Mouse (Mus musculus) Patski (cell line): ENCODE results near the gene Ghr. TPM values are rescaled to one million over a fixed set of nuclear protein-coding genes. Genes with fewer than 3 reads are reported as not detected.

ENCODE experiments used
- ATAC-seq: fragments of 100-300 bp; one replicate; pipeline ENCODE4 v1.8.0; 2021
- CTCF ChIA-PET: fragments of 350-600 bp; sonication (Branson Sonifier 250); formaldehyde crosslinking; loops from one replicate; lab custom pipeline; 2022; ENCODE audit warnings: inconsistent platforms; lab: Charles Lee
- POLR2A ChIA-PET: fragments of 350-600 bp; sonication (Branson Sonifier 250); formaldehyde crosslinking; loops from one replicate; lab custom pipeline; 2022; ENCODE audit warnings: antibody characterized with exemption, inconsistent platforms; lab: Charles Lee
- DNase-seq: peaks from one replicate; pipeline ENCODE4 v3.0.0-alpha.2; 2011; ENCODE audit warnings: low read depth, low spot score
- H3K27me3 ChIP-seq: fragments of 371-371 bp; one replicate; pipeline ENCODE4 v1.5.1; 2021
- CTCF ChIP-seq: fragments of 100-300 bp; IDR thresholded peaks from one replicate; pipeline ENCODE4 v1.5.1; 2021
- in situ Hi-C: fragments of 300-500 bp; cut with MboI; formaldehyde crosslinking; loops from 3 replicates; pipeline ENCODE4 v1.11.1; 2018; ENCODE audit warnings: low pct_unique_long_range_greater_than_20kb, mixed read lengths
- polyA plus RNA-seq: library from polyadenylated mRNA; unstranded; gene quantifications from one replicate; pipeline ENCODE4 v1.2.3, GENCODE M21; 2021

Gene Ghr
- polyA plus RNA-seq, 1 experiment from 2014 or later: 46.8 TPM

DNA sequence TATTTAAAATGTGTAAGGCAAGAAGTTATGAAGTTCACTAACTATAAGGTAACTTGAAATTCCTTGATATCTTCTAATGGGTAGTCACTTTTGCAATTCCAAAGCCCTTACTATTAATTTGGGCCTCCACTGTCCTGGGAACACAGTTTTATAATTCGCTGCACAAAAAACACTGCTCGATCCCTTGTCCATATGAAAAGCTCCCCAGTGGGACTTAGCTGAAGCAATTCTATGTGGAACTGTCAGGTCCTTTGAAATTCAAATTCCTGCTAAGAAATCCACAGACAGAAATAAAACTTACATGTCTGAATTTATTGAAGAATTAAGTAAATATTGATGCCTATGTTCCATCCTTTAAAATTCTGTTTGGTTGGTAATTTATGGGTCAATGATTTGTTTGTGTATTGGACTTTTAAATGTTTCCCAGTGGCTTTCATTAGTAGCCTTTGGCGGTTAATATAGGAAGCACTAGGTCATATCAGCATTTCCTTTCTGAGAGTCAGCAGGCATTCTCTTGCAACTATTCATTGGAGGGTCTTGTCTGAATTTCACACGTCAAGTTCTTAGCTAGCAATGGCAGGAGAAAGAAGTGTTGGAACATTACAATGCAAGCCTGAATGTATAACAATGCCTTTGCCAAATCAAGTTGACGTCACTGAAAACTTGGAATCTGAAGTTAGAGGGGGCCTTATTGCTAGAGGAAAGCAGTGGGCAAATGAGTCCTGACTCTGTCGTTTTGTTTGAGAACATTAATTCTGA, 233.8 kb downstream of the Ghr start:
- no peak for TF ChIP-seq CTCF
- H3K27me3 ChIP-seq: no peaks in the 10 kb centered on the region
- ChIA-PET POLR2A (no interaction called here), CTCF (no interaction called here)
- ATAC-seq (no peak), DNase-seq (no peak)
- in situ Hi-C loops: loop anchor here (5.0 to 10.0 kb wide), 2 partner anchors 375 to 558 kb away; no protein-coding TSS in a partner anchor

DNA sequence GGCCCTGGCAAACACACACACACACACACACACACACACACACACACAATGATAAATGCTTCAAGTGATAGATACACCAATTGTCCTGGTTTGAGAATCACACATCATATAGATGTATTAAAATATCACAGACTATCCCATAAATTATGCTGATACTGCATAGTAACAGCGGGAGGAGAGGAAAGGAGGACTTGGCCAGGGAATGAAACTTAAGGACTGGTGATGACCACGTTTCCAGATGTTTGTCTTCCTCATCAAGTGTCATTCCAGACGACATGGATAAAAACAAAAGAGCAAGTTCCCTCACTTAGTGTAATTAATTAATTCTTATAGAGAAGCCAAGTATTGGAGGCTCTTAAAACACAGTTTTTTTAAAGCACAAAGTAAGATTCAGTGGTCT, 236.6 kb downstream of the Ghr start:
- ChIA-PET CTCF (interaction anchor here (1.0 kb wide), 1 partner anchor 9 kb away, joined by 3 read pairs; no protein-coding TSS in a partner anchor), POLR2A (interaction anchor here (0.7 kb wide), 1 partner anchor 50 kb away, joined by 4 read pairs; no protein-coding TSS in a partner anchor)
- no peak for ATAC-seq
- no peak for TF ChIP-seq CTCF
- no peak for DNase-seq
- no peaks in the 10 kb centered on the region for H3K27me3 ChIP-seq
- in situ Hi-C loops: no loop called here

DNA sequence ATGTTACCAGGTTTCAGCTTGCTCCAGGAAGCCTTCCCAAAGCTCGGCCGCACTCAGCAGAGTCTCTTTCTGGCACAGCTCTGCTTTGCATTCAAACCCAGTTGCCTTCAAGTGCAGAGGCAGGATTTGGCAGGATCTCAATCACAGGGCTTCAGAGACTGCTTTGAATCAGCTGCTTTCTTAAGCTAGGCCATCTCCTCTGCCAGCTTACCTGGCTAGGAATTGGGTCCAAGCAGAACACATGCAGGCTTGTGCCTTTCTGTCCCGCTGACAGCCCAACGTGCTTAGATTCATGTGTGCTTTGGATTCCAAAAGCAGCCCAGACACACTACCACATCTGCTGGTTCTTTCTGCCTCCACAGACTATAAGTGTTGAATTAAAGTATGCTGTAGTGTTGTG, 238.7 kb downstream of the Ghr start:
- CTCF ChIA-PET: interaction anchor here (1.7 kb wide), 1 partner anchor 10 kb away, joined by 7 read pairs; no protein-coding TSS in a partner anchor
- DNase-seq: no peak
- POLR2A ChIA-PET: interaction anchor here (1.1 kb wide), 1 partner anchor 9 kb away, joined by 3 read pairs; no protein-coding TSS in a partner anchor
- in situ Hi-C loops: no loop called here
- ATAC-seq: no peak
- TF ChIP-seq CTCF: no peak
- H3K27me3 ChIP-seq: no peaks in the 10 kb centered on the region

DNA sequence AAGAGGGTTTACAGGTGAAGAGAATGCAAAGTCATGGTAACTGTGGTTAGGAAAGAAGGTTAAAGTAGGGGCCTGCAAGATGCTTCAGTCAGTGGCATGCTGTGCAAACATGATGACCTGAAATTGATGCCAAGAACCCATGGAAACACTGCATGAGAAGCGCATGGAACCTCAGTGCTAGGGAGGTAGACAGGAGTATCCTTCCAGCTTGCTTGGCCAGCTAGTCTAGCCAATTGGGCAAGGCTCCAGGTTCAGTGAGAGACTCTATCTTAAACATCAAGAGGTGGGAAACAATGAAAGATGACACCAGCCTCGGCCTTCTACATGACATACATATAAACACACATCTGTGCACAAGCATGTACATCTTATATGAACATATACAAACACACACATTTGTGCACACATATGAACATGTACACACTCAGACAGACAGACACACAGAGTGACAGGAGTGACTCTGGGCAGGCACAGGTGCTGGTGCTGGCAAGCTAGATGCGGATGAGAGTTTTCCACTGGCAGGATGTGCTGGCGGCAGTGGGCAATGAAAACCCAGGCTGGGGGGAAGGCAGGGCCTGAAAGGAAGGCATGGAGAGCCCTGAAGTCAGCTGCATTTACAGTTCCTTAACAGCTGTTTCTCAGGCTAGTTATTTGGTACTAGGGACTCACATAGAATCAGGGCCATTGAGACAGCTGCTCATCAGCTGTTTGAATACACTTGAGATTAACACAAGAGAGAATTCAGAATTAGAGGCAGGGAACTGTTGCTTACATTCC, 241.3 kb downstream of the Ghr start:
- ChIA-PET POLR2A (no interaction called here), CTCF (interaction anchor here (1.5 kb wide), 1 partner anchor 14 kb away, joined by 3 read pairs; no protein-coding TSS in a partner anchor)
- no peak for TF ChIP-seq CTCF
- H3K27me3 ChIP-seq: no peaks in the 10 kb centered on the region
- ATAC-seq: no peak
- in situ Hi-C loops: no loop called here
- DNase-seq: no peak

DNA sequence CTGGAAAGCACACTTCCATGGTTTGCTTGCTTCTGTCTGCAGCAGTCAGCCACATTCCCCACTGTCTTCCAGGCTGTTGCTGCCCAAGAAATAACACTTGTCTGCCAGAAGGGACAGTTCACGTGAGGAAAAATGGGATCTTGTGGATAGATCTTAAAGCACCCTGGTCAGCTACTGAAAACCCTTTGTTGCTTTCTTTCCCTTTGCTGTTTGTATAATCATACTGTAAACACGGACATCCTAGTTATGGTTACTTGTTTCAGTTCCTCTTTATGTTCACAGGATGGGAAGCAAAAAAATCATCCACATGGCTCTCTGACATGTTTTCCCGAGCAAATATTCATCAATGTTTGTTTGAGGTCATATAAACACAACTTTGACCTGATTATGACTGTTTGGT, 243.4 kb downstream of the Ghr start:
- ATAC-seq (peak; percentile 35), DNase-seq (no peak)
- in situ Hi-C loops: no loop called here
- ChIA-PET POLR2A (no interaction called here), CTCF (no interaction called here)
- TF ChIP-seq CTCF: no peak
- no peaks in the 10 kb centered on the region for H3K27me3 ChIP-seq

DNA sequence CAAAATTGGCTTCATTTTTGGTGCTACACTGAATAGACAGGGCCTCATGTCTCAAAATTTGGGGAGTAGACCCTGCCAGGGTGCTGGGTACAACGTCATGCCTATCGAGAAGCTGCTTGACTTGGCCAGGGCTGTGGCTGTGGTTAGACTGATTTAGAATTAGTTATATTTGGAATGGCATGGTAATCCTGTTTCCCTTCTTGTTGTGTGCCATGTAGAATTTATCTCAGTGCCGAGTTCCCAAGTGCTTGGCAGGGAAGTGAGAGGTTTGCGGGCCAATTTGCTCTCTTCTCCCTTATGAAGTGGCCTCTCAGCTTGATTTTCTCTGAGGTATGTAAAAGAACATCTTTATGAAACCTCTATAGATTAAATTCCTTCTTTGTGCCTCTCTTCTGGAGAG, 250.8 kb downstream of the Ghr start:
- CTCF ChIA-PET: interaction anchor here (1.5 kb wide), 1 partner anchor 11 kb away, joined by 3 read pairs; no protein-coding TSS in a partner anchor
- POLR2A ChIA-PET: interaction anchor here (0.7 kb wide), 1 partner anchor 1244 kb away, joined by 3 read pairs; no protein-coding TSS in a partner anchor
- in situ Hi-C loops: no loop called here

DNA sequence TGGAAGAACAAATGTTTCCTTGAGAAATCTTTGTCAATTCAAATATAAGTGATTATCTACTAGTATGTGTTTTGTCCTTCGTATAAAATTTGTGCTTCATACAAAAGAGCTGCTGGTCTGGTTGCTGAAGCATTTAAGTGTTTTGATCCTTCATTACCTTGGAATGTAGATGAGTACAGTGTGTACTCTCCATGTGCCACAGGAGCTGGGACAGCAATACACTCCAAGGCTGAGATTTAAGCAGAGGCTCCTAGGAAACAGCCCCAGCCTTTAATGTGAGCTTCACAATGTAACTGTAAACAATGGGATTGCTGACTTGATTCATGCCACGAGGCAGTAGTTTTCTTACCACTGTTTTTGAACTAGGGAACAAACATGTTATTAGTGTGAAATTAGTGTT, 251.5 kb downstream of the Ghr start:
- no peak for DNase-seq
- no peak for TF ChIP-seq CTCF
- CTCF ChIA-PET: no interaction called here
- POLR2A ChIA-PET: no interaction called here
- in situ Hi-C loops: no loop called here
- ATAC-seq: no peak
- H3K27me3 ChIP-seq: no peaks in the 10 kb centered on the region

More for the DNA sequence above, 250.8 kb downstream of the Ghr start:
- no peak for TF ChIP-seq CTCF
- no peaks in the 10 kb centered on the region for H3K27me3 ChIP-seq
- ATAC-seq: no peak
- no peak for DNase-seq

DNA sequence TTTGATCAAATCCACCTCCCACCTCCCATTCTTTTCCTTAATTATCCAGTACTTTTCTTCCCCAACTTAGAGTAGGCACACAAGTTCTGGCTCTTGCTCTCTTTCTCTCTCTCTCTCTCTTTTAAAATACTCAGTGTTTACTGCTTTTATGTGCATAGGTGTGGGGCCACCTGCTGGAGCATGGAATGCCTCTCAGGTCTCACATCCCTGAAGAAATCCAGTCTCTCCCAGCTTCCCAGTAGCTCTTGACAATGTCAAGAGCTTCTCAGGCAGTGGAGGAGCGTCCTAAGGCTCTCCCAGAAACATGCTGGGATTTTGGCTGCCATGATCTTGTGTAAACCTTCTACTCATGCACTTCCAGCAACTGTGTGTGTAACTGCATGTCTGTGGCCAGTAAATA, 253.0 kb downstream of the Ghr start:
- TF ChIP-seq CTCF: no peak
- DNase-seq: no peak
- ATAC-seq: no peak
- ChIA-PET POLR2A (no interaction called here), CTCF (no interaction called here)
- no peaks in the 10 kb centered on the region for H3K27me3 ChIP-seq
- in situ Hi-C loops: no loop called here

DNA sequence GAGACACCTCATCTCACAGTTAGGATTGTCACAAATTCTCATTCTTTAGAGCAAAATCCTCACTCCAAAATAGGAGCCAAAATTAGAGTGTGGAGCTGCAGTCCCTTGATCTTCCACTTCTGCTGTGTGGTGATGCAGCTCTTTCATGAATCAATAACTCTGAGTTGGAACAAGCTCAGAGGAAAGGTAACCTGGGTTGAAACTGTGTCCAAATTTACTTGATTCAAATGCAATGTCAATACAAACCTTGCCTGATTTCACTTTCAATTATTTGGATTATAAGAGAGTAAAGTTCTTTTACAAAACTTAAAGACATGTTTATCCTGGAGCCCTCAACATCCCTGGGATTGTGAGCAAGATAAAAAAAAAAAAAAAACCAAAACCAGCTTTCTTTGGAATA, 260.3 kb downstream of the Ghr start:
- DNase-seq: no peak
- no peak for ATAC-seq
- no peaks in the 10 kb centered on the region for H3K27me3 ChIP-seq
- no peak for TF ChIP-seq CTCF
- POLR2A ChIA-PET: interaction anchor here (0.7 kb wide), 1 partner anchor 133 kb away, joined by 3 read pairs; no protein-coding TSS in a partner anchor
- CTCF ChIA-PET: interaction anchor here (1.2 kb wide), 1 partner anchor 11 kb away, joined by 3 read pairs; no protein-coding TSS in a partner anchor
- in situ Hi-C loops: no loop called here

DNA sequence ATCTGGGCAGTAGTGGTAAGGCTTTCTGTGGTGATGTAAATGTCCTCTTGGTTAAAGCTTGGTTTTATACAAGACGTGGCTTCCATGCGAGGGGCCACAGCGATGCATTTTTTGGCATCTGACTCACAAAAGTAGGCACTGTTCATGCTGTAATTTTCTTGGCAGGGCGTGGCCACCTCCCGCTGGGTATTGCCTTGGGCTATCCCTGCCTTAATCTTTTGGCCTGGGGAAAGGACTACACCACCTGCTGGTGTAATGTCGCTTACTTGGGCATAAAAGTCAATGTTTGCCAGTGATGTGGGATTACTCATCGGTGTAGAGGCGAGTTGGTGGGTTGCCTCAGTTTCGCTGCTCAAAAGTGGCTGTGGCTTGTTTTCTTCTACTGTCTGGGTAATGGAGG, 263.4 kb downstream of the Ghr start:
- no peak for TF ChIP-seq CTCF
- CTCF ChIA-PET: no interaction called here

More for the DNA sequence above, 263.4 kb downstream of the Ghr start:
- no peaks in the 10 kb centered on the region for H3K27me3 ChIP-seq
- ATAC-seq (no peak), DNase-seq (no peak)
- in situ Hi-C loops: no loop called here
- POLR2A ChIA-PET: no interaction called here
